Mouse (Mus musculus) heart, embryonic 16.5 days (tissue): Measurements from ENCODE around the gene Spib. TPM values are rescaled to one million over a fixed set of nuclear protein-coding genes. Genes with fewer than 3 reads are reported as not detected.

Experiments used
- ATAC-seq: fragments of 200-750 bp; cut with Nextera tagmentation; replicated peaks from 2 replicates; pipeline ENCODE4 v1.8.0; 2017; ENCODE audit warnings: moderate number of reproducible peaks; ENCODE audit not compliant: insufficient read depth, low FRiP score; ENCODE audit errors: extremely low read depth
- H3K27ac ChIP-seq: fragments of 300-500 bp; sonication (generic); 2 replicates; pipeline ENCODE4 v1.5.1; 2014; ENCODE audit warnings: mild to moderate bottlenecking, low read length, control low read depth, moderate library complexity
- H3K27me3 ChIP-seq: fragments of 300-500 bp; sonication (generic); 2 replicates; pipeline ENCODE4 v1.6.1; 2014; ENCODE audit warnings: low read length, mixed read lengths; ENCODE audit not compliant: control insufficient read depth, insufficient read depth
- H3K36me3 ChIP-seq: fragments of 300-500 bp; sonication (generic); 2 replicates; pipeline ENCODE4 v1.6.1; 2014; ENCODE audit not compliant: control insufficient read depth, insufficient read depth
- H3K4me1 ChIP-seq: fragments of 300-500 bp; sonication (generic); 2 replicates; pipeline ENCODE4 v1.6.1; 2014; ENCODE audit warnings: low read length, mixed read lengths; ENCODE audit not compliant: control insufficient read depth, insufficient read depth
- H3K4me2 ChIP-seq: fragments of 300-500 bp; sonication (generic); 2 replicates; pipeline ENCODE4 v1.6.1; 2014; ENCODE audit warnings: low read depth, mild to moderate bottlenecking, control low read depth, low read length
- H3K4me3 ChIP-seq: fragments of 300-500 bp; sonication (generic); 2 replicates; pipeline ENCODE4 v1.5.1; 2014; ENCODE audit warnings: mild to moderate bottlenecking, control low read depth, low read length
- H3K9ac ChIP-seq: fragments of 300-500 bp; sonication (generic); 2 replicates; pipeline ENCODE4 v1.6.1; 2014; ENCODE audit warnings: low read length, control low read depth
- H3K9me3 ChIP-seq: fragments of 300-500 bp; sonication (generic); replicated peaks from 2 replicates; pipeline ENCODE4 v1.6.1; 2016; ENCODE audit warnings: low read length; ENCODE audit not compliant: control insufficient read depth
- WGBS: fragments of 180-500 bp; shearing (Covaris S2); extraction: QIAGEN DNeasy Blood & Tissue Kit; methylation state at CpG from one replicate; pipeline ENCODE4 v1.1.7; 2014; 5-methylcytosine and 5-hydroxymethylcytosine counted together
- polyA plus RNA-seq: library from polyadenylated mRNA; unstranded; fragments of >200 nt; fragmentation: Nextera tagmentation; extraction: Ambion mirVana; gene quantifications from 2 replicates; pipeline ENCODE4 v1.2.1, GENCODE M21; 2015

Spib gene
- polyA plus RNA-seq = 4.0 and 5.9 TPM in 2 replicates

GRCm38 (mm10) chr7:44531946-44532732 is at the start of gene Spib:
TSS of gene Spib (minus strand) at chr7:44532071.
- H3K9me3 ChIP-seq = no peaks in the 10 kb centered on the region
- no peak within 1 kb of the TSS for H3K9ac ChIP-seq
- peaks cover 8% of the 10 kb centered on the region for H3K27me3 ChIP-seq
- H3K27ac ChIP-seq = no peak within 1 kb of the TSS; the same call in 1 of the 2 replicates
- ATAC-seq = no peak
- peaks cover 13% of the 10 kb centered on the region for H3K4me1 ChIP-seq
- no peak within 1 kb of the TSS for H3K4me2 ChIP-seq
- peaks cover 16% of the 10 kb centered on the region for H3K36me3 ChIP-seq
- WGBS = 87% methylated on average over 4 of the region's 4 CpGs
- H3K4me3 ChIP-seq = peak within 1 kb of the TSS; percentile 4; the same call in 1 of the 2 replicates

- WGBS = 60% methylated on average over 6 of the region's 6 CpGs
- no peak for ATAC-seq
- Histone ChIP-seq H3K9ac (no peak overlapping the region), H3K9me3 (0 out of 2 replicates have a peak, but pooled peaks cover 2% of the 10 kb centered on the region), H3K36me3 (no peaks in the 10 kb centered on the region), H3K4me3 (no peak overlapping the region), H3K27ac (no peak overlapping the region), H3K4me2 (no peak overlapping the region), H3K4me1 (no peaks in the 10 kb centered on the region), H3K27me3 (peaks cover 28% of the 10 kb centered on the region)
Observed at GRCm38 (mm10) chr7:44581637-44582036, 49.8 kb upstream of the Spib start.

GRCm38 (mm10) chr7:44576333-44576844 is 44.5 kb upstream of the Spib start:
- no peak overlapping the region for H3K4me2 ChIP-seq
- H3K4me1 ChIP-seq = no peaks in the 10 kb centered on the region
- ATAC-seq = no peak
- WGBS = 33% methylated on average over 5 of the region's 5 CpGs
- no peak overlapping the region for H3K27ac ChIP-seq
- H3K9me3 ChIP-seq = 0 out of 2 replicates have a peak, but pooled peaks cover 2% of the 10 kb centered on the region
- H3K9ac ChIP-seq = no peak overlapping the region
- no peaks in the 10 kb centered on the region for H3K36me3 ChIP-seq
- H3K4me3 ChIP-seq = no peak overlapping the region
- peaks cover 3% of the 10 kb centered on the region; the same call in 1 of the 2 replicates for H3K27me3 ChIP-seq

- Histone ChIP-seq H3K4me3 (no peak overlapping the region), H3K27ac (no peak overlapping the region), H3K9ac (no peak overlapping the region), H3K4me1 (no peaks in the 10 kb centered on the region), H3K9me3 (no peaks in the 10 kb centered on the region), H3K4me2 (no peak overlapping the region), H3K36me3 (no peaks in the 10 kb centered on the region), H3K27me3 (no peaks in the 10 kb centered on the region; the same call in 1 of the 2 replicates)
- ATAC-seq = no peak
- WGBS = 66% methylated on average over 5 of the region's 5 CpGs
Observed at GRCm38 (mm10) chr7:44572956-44573484, 41.1 kb upstream of the Spib start.

GRCm38 (mm10) chr7:44572213-44572701 is 40.4 kb upstream of the Spib start, which contains the start of gene Napsa:
TSS of gene Napsa (plus strand) at chr7:44572380.
- H3K4me1 ChIP-seq = no peaks in the 10 kb centered on the region
- no peaks in the 10 kb centered on the region for H3K36me3 ChIP-seq
- no peak within 1 kb of the TSS for H3K4me3 ChIP-seq
- H3K27me3 ChIP-seq = peaks cover 2% of the 10 kb centered on the region
- H3K4me2 ChIP-seq = no peak within 1 kb of the TSS
- 33% methylated on average over 7 of the region's 7 CpGs for WGBS
- ATAC-seq = no peak
- H3K9ac ChIP-seq = no peak within 1 kb of the TSS
- no peaks in the 10 kb centered on the region for H3K9me3 ChIP-seq
- H3K27ac ChIP-seq = no peak within 1 kb of the TSS

GRCm38 (mm10) chr7:44571811-44572210 is 39.9 kb upstream of the Spib start:
- Histone ChIP-seq H3K27ac (no peak overlapping the region), H3K4me1 (no peaks in the 10 kb centered on the region), H3K36me3 (no peaks in the 10 kb centered on the region), H3K9me3 (no peaks in the 10 kb centered on the region), H3K27me3 (peaks cover 2% of the 10 kb centered on the region), H3K4me2 (no peak overlapping the region), H3K4me3 (no peak overlapping the region), H3K9ac (no peak overlapping the region)
- ATAC-seq = no peak
- 72% methylated on average over 4 of the region's 4 CpGs for WGBS

- no peaks in the 10 kb centered on the region for H3K9me3 ChIP-seq
- no peaks in the 10 kb centered on the region for H3K4me1 ChIP-seq
- H3K4me2 ChIP-seq = no peak overlapping the region
- 69% methylated on average over 6 of the region's 6 CpGs for WGBS
- no peak for ATAC-seq
- peaks cover 2% of the 10 kb centered on the region for H3K27me3 ChIP-seq
- no peaks in the 10 kb centered on the region for H3K36me3 ChIP-seq
- H3K4me3 ChIP-seq = no peak overlapping the region
- no peak overlapping the region for H3K9ac ChIP-seq
- no peak overlapping the region for H3K27ac ChIP-seq
Observed at GRCm38 (mm10) chr7:44570989-44571388, 39.1 kb upstream of the Spib start.

- no peak overlapping the region for H3K27ac ChIP-seq
- no peaks in the 10 kb centered on the region for H3K4me1 ChIP-seq
- 60% methylated on average over 9 of the region's 9 CpGs for WGBS
- H3K4me3 ChIP-seq = no peak overlapping the region
- no peak for ATAC-seq
- peaks cover 2% of the 10 kb centered on the region for H3K27me3 ChIP-seq
- no peaks in the 10 kb centered on the region for H3K9me3 ChIP-seq
- H3K36me3 ChIP-seq = no peaks in the 10 kb centered on the region
- H3K9ac ChIP-seq = no peak overlapping the region
- H3K4me2 ChIP-seq = no peak overlapping the region
Observed at GRCm38 (mm10) chr7:44568803-44569202, 36.9 kb upstream of the Spib start.

GRCm38 (mm10) chr7:44565414-44565813 is 33.5 kb upstream of the Spib start:
- ATAC-seq = no peak
- Histone ChIP-seq H3K4me3 (no peak overlapping the region), H3K27ac (no peak overlapping the region), H3K4me1 (no peaks in the 10 kb centered on the region), H3K4me2 (no peak overlapping the region), H3K9me3 (no peaks in the 10 kb centered on the region), H3K9ac (no peak overlapping the region), H3K36me3 (no peaks in the 10 kb centered on the region), H3K27me3 (peaks cover 2% of the 10 kb centered on the region; the same call in 1 of the 2 replicates)
- WGBS = 59% methylated on average over 6 of the region's 6 CpGs
